Mouse (Mus musculus) ES-E14 (cell line): ENCODE data around the gene T2.
"Not testable (repeated sequence)": the region's sequence is repeated elsewhere in the genome, so short reads cannot be mapped to it uniquely, and the experiment has no call there.

ENCODE experiments used
- HCFC1 ChIP-seq: IDR thresholded peaks from 2 replicates; pipeline ENCODE4 v1.6.1; 2012; ENCODE audit warnings: low read length, inconsistent platforms, borderline replicate concordance; ENCODE audit not compliant: insufficient read depth
- MAFK ChIP-seq: IDR thresholded peaks from 2 replicates; pipeline ENCODE4 v1.6.1; 2014; ENCODE audit warnings: mild to moderate bottlenecking, low read depth, low read length, inconsistent platforms; ENCODE audit not compliant: insufficient read depth
- ZC3H11A ChIP-seq: IDR thresholded peaks from 2 replicates; pipeline ENCODE4 v1.6.1; 2012; ENCODE audit warnings: low read depth, mild to moderate bottlenecking, inconsistent platforms, low read length, borderline replicate concordance
- ZNF384 ChIP-seq: IDR thresholded peaks from 2 replicates; pipeline ENCODE4 v1.6.1; 2012; ENCODE audit warnings: low read depth, low read length, inconsistent platforms

DNA sequence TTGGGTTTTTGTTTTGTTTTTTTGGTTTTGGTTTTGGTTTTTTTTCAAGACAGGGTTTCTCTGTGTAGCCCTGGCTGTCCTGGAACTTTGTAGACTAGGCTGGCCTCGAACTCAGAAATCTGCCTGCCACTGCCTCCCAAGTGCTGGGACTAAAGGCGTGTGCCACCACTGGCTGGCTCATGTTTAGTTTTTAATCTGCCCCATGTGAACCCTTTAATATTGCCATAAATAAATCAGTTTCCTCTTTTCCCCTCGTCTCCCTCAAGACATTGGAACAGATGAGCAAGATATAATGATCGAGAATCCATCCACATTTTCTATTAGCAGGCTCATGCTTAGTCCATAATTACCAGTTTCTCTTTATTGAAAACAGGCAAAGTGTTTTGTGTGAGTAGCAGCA, 52.2 kb downstream of the T2 start:
- not testable (repeated sequence) for TF ChIP-seq MAFK, HCFC1, ZC3H11A, ZNF384
